In the genomic region with DNA sequence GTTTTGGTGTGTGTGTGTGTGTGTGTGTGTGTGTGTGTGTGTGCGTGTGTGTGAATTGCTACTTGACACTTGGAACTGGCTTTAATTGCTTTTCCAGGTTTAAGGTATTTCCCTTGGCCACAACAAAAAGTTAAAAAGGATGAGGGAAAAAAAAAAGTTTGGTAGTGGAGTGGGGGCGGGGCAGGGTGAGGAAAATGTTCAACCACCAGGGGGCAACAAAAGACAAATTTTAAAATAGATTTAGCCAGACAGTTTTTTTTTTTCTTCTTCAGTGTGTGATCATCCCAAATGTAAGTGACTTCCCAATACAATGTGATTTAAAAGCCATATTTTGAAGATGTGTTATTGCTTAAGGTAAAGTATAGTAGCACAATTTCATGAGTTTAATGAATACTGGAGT, we compare ENCODE assay signal across 8 mouse cellular contexts. TPM values are rescaled to one million over a fixed set of nuclear protein-coding genes. Genes with fewer than 3 reads are reported as not detected.
DNase-seq lines count a peak whose midpoint lies in the region; ATAC-seq and TF ChIP-seq lines count a peak whose summit lies in the region.

No protein-coding gene starts in this region.

- H3K9ac ChIP-seq in CH12.LX (ENCODE audit: insufficient read depth, low read depth), result no peak overlapping the region
- H3K9ac ChIP-seq in heart, embryonic 13.5 days, result no peak overlapping the region

- peaks cover 5% of the 10 kb centered on the region for H3K9me3 ChIP-seq in CH12.LX (replicated peaks; ENCODE audit: low read length)
- no peaks in the 10 kb centered on the region for H3K9me3 ChIP-seq in heart, embryonic 13.5 days

- ATAC-seq in cerebellum, adult (ENCODE audit: insufficient number of reproducible peaks, low FRiP score, low TSS enrichment), result no peak
- ATAC-seq in common myeloid progenitor, adult 5-6 weeks (replicated peaks; ENCODE audit: low read depth, poor library complexity, severe bottlenecking), result peak; percentile 42; the same call in 1 of the 2 replicates
- ATAC-seq in heart, embryonic 13.5 days (ENCODE audit: extremely low read depth, insufficient number of reproducible peaks, low FRiP score, low TSS enrichment), result no peak
- ATAC-seq in granulocyte monocyte progenitor cell, adult 5-6 weeks (replicated peaks; ENCODE audit: poor library complexity, severe bottlenecking), result no peak

- H3K4me3 ChIP-seq in cerebellum, adult 2 months (replicated peaks; ENCODE audit: insufficient read depth, low read depth, low read length), result no peak overlapping the region
- H3K4me3 ChIP-seq in CH12.LX (replicated peaks in 1 of 3; ENCODE audit: low read depth in 2 of 3, low read length in 2 of 3, poor library complexity in 1 of 3), result peak overlapping the region in 1 of 3 experiments; percentile 17
- H3K4me3 ChIP-seq in heart, embryonic 13.5 days, result no peak overlapping the region

- no peaks in the 10 kb centered on the region for H3K36me3 ChIP-seq in CH12.LX (replicated peaks in 1 of 2; ENCODE audit: control insufficient read depth in 1 of 2, insufficient read depth in 1 of 2, low read length in 1 of 2)
- no peaks in the 10 kb centered on the region for H3K36me3 ChIP-seq in heart, embryonic 13.5 days

- no peak overlapping the region for H3K27ac ChIP-seq in cerebellum, adult 2 months (ENCODE audit: insufficient read depth, low read length)
- H3K27ac ChIP-seq in CH12.LX (ENCODE audit: insufficient read depth, low read depth), result no peak overlapping the region
- H3K27ac ChIP-seq in heart, embryonic 13.5 days (replicated peaks), result 0 out of 2 replicates have a peak overlapping the region, but pooled peaks have one; percentile 32

- dilution Hi-C loops in CH12.LX (cut with MboI; ENCODE audit: extremely low pct_ligation_motif_present, extremely low pct_unique_long_range_greater_than_20kb, low sequenced_read_pairs), result no loop called here

- in situ Hi-C loops in CH12.LX (cut with MboI; ENCODE audit: low pct_ligation_motif_present, low pct_unique_long_range_greater_than_20kb, low sequenced_read_pairs), result loop anchor here (5.0 to 25.0 kb wide), 6 partner anchors 505 to 1580 kb away; no protein-coding TSS in a partner anchor

- no peaks in the 10 kb centered on the region for H3K4me1 ChIP-seq in cerebellum, adult 2 months (ENCODE audit: control insufficient read depth, insufficient read depth, low read length)
- no peaks in the 10 kb centered on the region for H3K4me1 ChIP-seq in CH12.LX (ENCODE audit: control insufficient read depth in 1 of 2, insufficient read depth in 2 of 2)
- peaks cover 18% of the 10 kb centered on the region for H3K4me1 ChIP-seq in heart, embryonic 13.5 days

- DNase-seq in cerebellum, adult 2 months, result peak; percentile 46 to 52
- peak; percentile 56 for DNase-seq in CH12.LX (ENCODE audit: extremely low read depth)
- DNase-seq in layer of hippocampus, adult 11-12 months (ENCODE audit: low spot score), result peak; percentile 72
- peak; percentile 76 for DNase-seq in lung, postnatal 14 days

- no peak for TF ChIP-seq EP300 in CH12.LX (IDR thresholded peaks at IDR 0.05; ENCODE audit: low read length)

- TF ChIP-seq CTCF in cerebellum, adult 2 months (IDR thresholded peaks at IDR 0.05; ENCODE audit: borderline replicate concordance, insufficient read depth, low read depth, low read length), result peak; percentile 44; the same call in 1 of the 2 replicates
- peak in 1 of 2 experiments; percentile 82; a peak in 2 of 4 replicates for TF ChIP-seq CTCF in CH12.LX (conservative IDR thresholded peaks at IDR 0.05 in 1 of 2, IDR thresholded peaks at IDR 0.05 in 1 of 2; ENCODE audit: low read depth in 2 of 2, low read length in 2 of 2)

- peak; percentile 82 for TF ChIP-seq RAD21 in CH12.LX (IDR thresholded peaks at IDR 0.05; ENCODE audit: low read depth, low read length)

- H3K4me2 ChIP-seq in CH12.LX (ENCODE audit: insufficient read depth, low read depth, poor library complexity, severe bottlenecking), result peak overlapping the region; percentile 62; the same call in 1 of the 2 replicates
- H3K4me2 ChIP-seq in heart, embryonic 13.5 days, result peak overlapping the region; percentile 55

- TF ChIP-seq POLR2A in cerebellum, adult 2 months (IDR thresholded peaks at IDR 0.05; ENCODE audit: borderline replicate concordance, insufficient read depth, low read length), result no peak
- no peak for TF ChIP-seq POLR2A in CH12.LX (IDR thresholded peaks at IDR 0.05; ENCODE audit: low read depth, low read length)

- no peaks in the 10 kb centered on the region for H3K27me3 ChIP-seq in cerebellum, adult 2 months (ENCODE audit: control insufficient read depth, insufficient read depth, low read length)
- H3K27me3 ChIP-seq in CH12.LX (replicated peaks), result no peaks in the 10 kb centered on the region
- no peaks in the 10 kb centered on the region for H3K27me3 ChIP-seq in heart, embryonic 13.5 days (replicated peaks)

- 14% methylated on average over 2 of the region's 2 CpGs for WGBS in cerebellum, adult 2 months
- 30% methylated on average over 2 of the region's 2 CpGs for WGBS in heart, embryonic 13.5 days

- no peaks in the 10 kb centered on the region for H3K79me2 ChIP-seq in CH12.LX (replicated peaks; ENCODE audit: control insufficient read depth, extremely low read depth, insufficient read depth, poor library complexity, severe bottlenecking)

TF ChIP-seq in CH12.LX, 34 proteins besides CTCF, POLR2A, EP300 and RAD21:
- no peak for TF ChIP-seq RCOR1 (conservative IDR thresholded peaks at IDR 0.05; ENCODE audit: low read depth, low read length)
- no peak for TF ChIP-seq ZKSCAN1 (IDR thresholded peaks at IDR 0.05; ENCODE audit: borderline replicate concordance, low read depth, low read length)
- no peak for TF ChIP-seq SIN3A (IDR thresholded peaks at IDR 0.05; ENCODE audit: low read length)
- peak; percentile 70 for TF ChIP-seq ZC3H11A (IDR thresholded peaks at IDR 0.05; ENCODE audit: low read depth, low read length)
- no peak for TF ChIP-seq USF2 (conservative IDR thresholded peaks at IDR 0.05; ENCODE audit: low read depth, low read length)
- TF ChIP-seq ZNF384 (IDR thresholded peaks at IDR 0.05; ENCODE audit: low read depth, low read length), result peak; percentile 98
- peak; percentile 95 for TF ChIP-seq CHD2 (IDR thresholded peaks at IDR 0.05; ENCODE audit: low read length)
- peak; percentile 88 for TF ChIP-seq SMC3 (IDR thresholded peaks at IDR 0.05; ENCODE audit: low read depth, low read length)
- TF ChIP-seq JUN (IDR thresholded peaks at IDR 0.05; ENCODE audit: insufficient read depth, low read depth, low read length), result no peak
- TF ChIP-seq ZMIZ1 (IDR thresholded peaks at IDR 0.05; ENCODE audit: low read depth, low read length), result no peak
- TF ChIP-seq ELF1 (IDR thresholded peaks at IDR 0.05; ENCODE audit: low read depth, low read length), result no peak
- TF ChIP-seq MYC (IDR thresholded peaks at IDR 0.05; ENCODE audit: low read depth, low read length), result no peak

RNA-seq across cellular contexts. Expression of a gene that starts 4.7 kb away (rescaled TPM):
- polyA plus RNA-seq in cerebellum, adult 2 months (2012; rRNA removed), result 13.2 and 13.7 TPM in 2 replicates
- total RNA-seq in CH12.LX (2012; rRNA removed) (not detected in 2 replicates), CH12.LX (2014; rRNA removed) (not detected in 2 replicates)
- polyA plus RNA-seq in CH12.LX (2012; ENCODE audit: insufficient read length, low read depth), result not detected in 2 replicates
- 0.41 and 0.49 TPM in 2 replicates for total RNA-seq in common myeloid progenitor, adult 5-6 weeks (2017)
- polyA plus RNA-seq in heart, embryonic 13.5 days (2015; fragmentation: Nextera tagmentation; extraction: Ambion mirVana), result 52.0 and 53.6 TPM in 2 replicates
- total RNA-seq in granulocyte monocyte progenitor cell, adult 5-6 weeks (2014; fragmentation: Nextera tagmentation), result not detected in 2 replicates
- total RNA-seq in granulocyte monocyte progenitor cell, adult 5-6 weeks (2017), result 0.26 and 0.52 TPM in 2 replicates
